Mouse (Mus musculus): Measurements from ENCODE around the gene Gm20388.

- TF ChIP-seq CTCF (IDR thresholded peaks at IDR 0.05; ENCODE audit: low read depth) (no peak), EP300 (IDR thresholded peaks at IDR 0.05; ENCODE audit: low read depth) (no peak)
These were observed 1083.1 kb downstream of the Gm20388 start for GRCm38 (mm10) chr8:120993738-120994137.

Measured in liver, embryonic 14.5 days (tissue).